Mouse (Mus musculus): ENCODE data around the gene Brd1. TPM values are rescaled to one million over a fixed set of nuclear protein-coding genes. Genes with fewer than 3 reads are reported as not detected.
A peak's percentile ranks its signal among the peaks of the same experiment; 100 is the strongest.
"Not testable (repeated sequence)": the region's sequence is repeated elsewhere in the genome, so short reads cannot be mapped to it uniquely, and the experiment has no call there.

The Brd1 gene
- total RNA-seq (2017) = 59.4 and 63.7 TPM in 2 replicates

DNA sequence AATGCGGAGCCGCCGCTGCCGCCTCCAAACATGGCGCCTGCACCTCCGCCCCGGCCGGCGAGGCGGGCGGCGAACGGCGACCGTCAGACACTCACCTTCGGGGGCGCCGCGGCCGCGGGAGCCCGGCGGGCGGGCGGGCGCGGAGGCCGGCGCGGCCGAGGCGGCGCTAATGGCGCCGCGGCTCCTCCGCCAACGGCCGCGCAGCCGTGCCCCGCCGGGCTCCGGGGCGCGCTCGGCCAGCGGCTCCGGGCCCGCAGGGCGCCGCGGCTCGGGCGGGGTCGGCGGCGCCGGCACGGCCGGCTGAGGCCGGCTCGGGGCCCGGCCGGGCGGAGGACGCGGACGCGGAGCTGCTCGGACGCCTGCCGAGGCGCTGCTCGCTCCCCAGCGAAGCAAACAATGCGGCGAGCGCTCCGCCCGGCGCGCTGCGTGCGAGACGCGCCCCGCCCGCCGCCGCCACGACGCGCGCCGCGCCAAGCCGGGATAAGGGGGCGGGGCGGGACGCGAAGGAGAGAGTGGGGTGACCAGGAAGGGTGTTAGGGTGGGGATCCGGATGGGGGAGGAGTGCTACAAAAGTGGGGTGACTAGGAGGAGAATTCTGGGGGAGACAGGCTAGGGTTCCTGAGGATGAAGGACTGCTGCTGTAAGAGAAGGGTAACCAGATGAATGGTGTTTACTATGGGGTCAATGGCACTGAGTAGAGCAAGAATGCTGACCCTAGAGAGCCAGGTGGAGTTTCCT lies at the start of gene Brd1:
Gene Brd1 (minus strand): TSS at position 400 of the 738 bp plus-strand sequence.
- peak; percentile 49 for ATAC-seq (replicated peaks; ENCODE audit: low read depth, poor library complexity, severe bottlenecking)

DNA sequence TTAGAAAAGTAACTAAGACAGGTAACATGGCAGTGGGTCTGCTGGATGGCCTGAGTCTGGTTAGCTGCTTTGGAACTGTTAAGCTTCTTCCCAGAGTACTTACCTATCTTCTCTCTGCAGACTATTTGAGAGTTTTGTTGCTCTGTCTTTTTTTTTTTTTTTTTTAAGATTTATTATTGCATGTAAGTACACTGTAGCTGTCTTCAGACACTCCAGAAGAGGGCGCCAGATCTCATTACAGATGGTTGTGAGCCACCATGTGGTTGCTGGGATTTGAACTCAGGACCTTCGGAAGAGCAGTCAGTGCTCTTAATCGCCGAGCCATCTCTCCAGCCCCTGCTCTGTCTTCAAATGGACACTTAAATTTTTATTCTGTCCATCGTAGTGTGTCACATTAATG lies 40.6 kb upstream of the Brd1 start:
- not testable (repeated sequence) for ATAC-seq (replicated peaks; ENCODE audit: low read depth, poor library complexity, severe bottlenecking)

DNA sequence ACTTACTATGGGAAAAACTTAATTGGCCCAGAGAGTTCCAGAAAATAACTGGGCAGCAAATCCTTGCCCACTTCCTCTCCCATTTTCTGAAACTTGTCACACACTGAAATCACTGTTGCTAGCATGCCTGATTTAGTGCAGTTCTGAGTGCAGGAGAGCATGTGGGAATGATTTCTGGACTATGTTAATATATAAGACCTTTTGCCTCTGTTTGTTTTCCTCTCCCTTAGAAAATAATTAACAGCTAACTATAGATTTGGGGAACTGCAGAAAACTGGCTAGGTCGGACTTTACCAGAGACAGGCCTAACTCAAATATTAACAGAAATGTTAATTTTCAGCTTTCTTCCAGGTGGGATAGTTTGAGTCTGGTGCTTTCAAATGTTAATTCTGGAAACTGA lies 34.5 kb upstream of the Brd1 start:
- ATAC-seq (replicated peaks; ENCODE audit: low read depth, poor library complexity, severe bottlenecking) = no peak

DNA sequence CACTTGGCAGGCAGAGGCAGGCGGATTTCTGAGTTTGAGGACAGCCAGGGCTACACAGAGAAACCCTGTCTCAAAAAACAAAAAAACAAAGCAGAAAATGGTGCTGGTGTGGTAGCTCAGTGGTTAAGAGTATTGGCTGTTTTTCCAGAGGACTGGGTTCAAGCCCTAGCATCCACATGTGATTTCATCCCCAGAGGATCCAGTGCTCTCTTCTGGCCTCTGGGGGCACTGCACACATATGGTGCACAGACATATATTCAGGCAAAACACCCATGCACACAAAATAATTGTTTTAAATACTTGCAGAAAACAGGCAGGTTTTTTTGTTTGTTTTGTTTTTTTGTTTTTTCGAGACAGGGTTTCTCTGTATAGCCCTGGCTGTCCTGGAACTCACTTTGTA lies 32.1 kb upstream of the Brd1 start:
- not testable (repeated sequence) for ATAC-seq (replicated peaks; ENCODE audit: low read depth, poor library complexity, severe bottlenecking)

DNA sequence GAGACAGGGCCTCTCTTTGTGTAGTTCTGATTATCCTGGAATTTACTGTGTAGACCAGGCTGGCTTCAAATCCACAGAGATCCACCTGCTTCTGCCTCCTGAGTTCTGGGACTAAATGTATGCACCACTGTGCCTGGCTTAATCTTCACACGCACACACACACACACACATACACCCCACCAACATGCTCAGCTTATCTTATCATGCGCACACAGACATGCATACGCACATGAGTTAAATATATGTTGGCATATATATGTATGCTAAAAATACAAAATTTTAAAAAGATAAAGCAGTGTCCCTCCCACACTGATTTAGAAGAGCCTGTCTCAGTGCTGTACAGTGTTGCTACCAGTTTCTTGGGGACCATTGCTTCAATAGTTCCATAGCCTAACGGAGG lies 27.5 kb upstream of the Brd1 start:
- 0 out of 2 replicates have a peak, but pooled peaks have one; percentile 32 for ATAC-seq (replicated peaks; ENCODE audit: low read depth, poor library complexity, severe bottlenecking)

DNA sequence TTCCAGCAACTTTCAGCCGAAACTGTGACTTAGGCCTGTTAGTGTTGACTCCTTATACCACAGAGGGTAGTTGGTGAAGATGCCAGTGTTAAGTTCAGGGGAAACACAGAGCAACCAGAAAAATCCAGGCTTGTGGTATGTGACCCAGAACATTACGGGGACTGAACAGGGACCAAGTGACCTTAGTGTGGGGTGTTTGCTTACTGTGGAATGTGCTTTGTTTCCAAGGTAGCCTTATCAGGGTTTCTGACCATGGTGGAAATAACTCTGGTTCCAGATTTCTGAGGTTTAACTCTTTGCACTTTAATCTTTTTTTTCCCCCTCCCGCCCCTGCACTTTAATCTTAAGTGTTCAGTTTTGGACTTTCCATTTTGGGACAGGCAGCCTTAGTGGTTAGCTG lies 24.0 kb upstream of the Brd1 start:
- ATAC-seq (replicated peaks; ENCODE audit: low read depth, poor library complexity, severe bottlenecking) = no peak

DNA sequence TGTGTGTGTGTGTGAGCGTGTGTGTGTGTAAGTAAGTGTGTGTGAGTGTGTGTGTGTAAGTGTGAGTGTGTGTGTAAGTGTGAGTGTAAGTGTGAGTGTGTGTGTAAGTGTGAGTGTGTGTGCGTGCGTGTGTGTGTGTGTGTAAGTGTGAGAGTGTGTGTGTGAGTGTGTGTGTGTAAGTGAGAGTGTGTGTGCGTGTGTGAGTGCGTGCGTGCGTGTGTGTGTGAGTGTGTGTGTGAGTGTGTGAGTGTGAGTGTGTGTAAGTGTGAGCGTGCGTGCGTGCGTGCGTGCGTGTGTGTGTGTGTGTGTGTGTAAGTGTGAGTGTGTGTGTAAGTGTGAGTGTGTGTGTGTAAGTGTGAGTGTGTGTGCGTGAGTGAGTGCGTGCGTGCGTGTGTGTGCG lies 21.7 kb upstream of the Brd1 start:
- ATAC-seq (replicated peaks; ENCODE audit: low read depth, poor library complexity, severe bottlenecking) = no peak

DNA sequence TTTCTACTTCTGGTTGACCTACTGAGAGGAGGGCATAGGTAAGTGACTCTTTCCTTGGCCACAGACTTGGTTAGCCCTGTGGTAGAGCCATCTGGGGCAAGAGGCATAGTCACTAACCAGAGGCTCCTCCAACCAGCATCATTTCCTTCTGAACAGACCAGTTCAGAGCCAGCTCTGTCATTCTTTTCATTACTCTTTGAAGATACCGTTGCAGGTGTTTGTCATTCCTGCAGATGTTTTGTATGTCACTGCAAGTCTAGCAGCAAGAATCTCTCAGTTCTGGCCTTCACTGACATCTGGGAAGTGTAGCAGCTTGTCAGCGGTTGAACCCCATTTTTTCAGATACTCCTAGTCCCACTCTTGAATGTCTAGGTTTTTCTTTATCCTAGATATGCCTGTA lies 20.9 kb upstream of the Brd1 start:
- no peak for ATAC-seq (replicated peaks; ENCODE audit: low read depth, poor library complexity, severe bottlenecking)

DNA sequence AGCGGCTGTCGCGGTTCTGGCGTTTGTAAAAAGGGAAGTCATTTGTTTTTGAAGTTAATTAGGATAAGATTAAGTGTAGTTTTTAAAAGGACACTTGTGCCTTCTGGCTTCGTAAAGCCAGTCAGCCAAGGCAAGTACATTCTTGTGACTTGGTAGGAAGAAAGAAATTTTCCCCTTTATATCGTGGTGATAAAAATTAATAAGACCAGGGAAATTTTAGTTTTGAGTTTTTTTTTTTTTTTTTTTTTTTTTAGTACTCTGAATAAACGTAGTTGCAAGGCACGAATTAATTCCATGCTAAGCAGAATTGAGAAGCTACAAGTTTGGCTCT lies 18.3 kb upstream of the Brd1 start:
- no peak for ATAC-seq (replicated peaks; ENCODE audit: low read depth, poor library complexity, severe bottlenecking)

DNA sequence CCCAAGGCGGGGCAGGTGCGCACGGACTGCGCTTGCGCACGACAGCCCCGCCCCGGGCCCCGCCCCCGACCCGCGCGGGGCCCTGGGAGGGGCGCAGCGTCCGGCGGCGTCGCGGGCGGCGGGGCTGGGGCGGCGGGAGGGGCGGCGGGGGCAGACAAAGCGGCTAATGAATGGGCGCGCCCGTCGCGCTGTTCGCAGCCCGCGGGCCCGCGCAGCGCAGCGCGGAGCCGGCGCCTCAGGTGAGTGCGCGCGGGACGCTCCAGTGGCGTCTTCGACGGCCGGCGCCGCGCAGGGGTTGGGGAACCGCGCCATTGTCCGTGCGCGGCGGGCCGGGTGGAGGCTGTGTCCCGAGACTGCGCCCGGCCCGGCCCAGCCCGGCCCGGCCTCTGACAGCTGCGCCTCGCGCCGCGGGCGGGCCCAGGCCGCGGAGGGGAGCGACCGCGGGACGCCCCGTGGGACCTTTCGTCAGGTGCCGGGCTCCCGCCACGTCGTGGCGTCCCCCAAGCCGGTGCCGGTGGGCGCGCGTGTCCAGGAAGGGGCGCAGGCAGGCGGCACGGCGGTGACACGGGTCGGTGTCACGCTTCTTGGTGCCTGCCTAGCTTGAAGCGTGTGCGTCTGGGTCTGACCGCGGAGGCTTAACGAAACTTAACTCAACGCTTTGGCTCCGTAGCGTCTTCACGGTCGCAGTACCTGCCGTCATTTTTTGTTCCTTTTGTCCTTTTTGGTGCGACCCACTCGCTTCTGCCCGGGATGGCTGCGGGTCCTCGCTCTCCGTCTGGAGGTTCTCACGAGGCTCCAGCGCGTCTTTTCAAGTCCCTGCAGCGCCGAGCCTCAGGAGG lies 17.8 kb upstream of the Brd1 start, which contains the start of gene Zbed4:
Gene Zbed4 (plus strand): TSS at position 97 of the 839 bp plus-strand sequence.
- peak; percentile 27 for ATAC-seq (replicated peaks; ENCODE audit: low read depth, poor library complexity, severe bottlenecking)

DNA sequence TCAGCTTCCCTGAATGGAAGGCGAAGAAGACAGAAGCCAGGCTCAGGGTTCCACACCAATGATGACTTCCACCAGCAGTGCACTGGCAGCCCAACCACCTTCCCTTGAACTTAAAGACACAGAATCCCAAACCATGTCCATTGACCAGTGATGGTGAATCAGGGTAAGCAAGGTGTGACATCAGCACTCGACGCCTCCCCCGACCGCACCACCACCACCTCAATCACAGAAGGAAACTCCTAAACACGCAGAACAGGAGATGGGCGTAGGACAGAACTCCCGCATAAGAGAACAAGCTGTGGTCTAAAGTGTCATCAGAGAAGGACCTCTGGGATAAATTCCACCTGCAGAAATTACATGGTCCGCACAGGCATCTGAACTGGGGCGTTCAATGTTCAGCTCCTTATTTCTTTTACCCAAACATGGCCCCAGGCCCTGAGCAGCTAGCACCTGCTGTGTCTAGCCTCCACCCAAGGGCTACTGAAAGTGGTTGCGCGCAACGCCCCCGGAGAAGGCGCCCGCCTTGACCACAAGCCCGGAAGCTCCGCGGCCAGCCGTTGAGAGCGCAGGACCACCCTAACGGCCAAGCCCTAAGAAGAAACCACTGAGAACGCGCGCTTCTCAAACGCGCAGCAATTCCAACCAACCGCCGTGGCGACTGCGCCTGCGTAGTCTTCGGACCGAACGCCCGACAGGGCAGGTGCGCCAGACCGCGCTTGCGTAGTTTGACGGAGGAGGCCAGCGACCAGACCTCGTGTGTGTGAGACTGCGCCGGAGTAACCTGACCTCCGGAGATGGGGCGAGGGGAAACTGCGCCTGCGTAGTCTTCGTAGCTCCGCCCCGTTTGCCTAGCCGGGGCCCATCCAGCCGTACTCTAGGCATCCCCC lies 16.9 kb upstream of the Brd1 start:
- peak; percentile 87 for ATAC-seq (replicated peaks; ENCODE audit: low read depth, poor library complexity, severe bottlenecking)

DNA sequence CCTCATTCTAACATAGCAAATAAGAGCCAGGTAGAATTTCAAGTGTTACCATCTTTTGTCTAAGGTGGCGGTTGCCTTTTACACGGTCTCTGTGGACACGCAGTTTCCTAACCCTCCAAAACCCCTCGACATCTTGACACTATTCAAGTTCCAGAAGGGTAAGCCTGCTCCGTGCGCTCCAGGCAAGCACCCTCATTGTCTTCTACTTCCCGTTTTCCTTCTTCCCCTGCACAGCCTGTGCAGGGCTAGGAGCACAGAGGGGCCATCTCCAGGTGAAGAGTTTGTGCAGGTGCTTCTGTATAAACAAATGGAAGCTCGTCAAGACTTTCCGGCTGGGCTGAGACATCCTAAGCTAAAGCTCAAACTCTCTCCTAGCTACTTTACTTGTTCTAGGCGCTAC lies 16.0 kb upstream of the Brd1 start:
- ATAC-seq (replicated peaks; ENCODE audit: low read depth, poor library complexity, severe bottlenecking) = no peak

DNA sequence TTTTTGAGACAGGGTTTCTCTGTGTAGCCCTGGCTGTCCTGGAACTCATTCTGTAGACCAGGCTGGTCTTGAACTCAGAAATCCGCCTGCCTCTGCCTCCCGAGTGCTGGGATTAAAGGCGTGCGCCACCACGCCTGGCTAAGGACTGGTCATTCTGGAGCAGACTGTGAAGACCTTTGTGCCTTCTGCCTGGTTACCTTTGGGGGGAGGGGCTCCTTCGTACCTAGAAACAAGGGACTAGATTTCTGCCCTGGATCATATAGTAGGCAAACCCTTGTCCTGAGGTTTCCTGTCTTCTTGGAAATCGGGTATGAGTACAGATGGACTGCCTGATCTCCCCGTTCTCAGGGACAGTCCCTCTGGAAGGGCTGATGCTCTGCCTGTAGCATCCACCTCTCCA lies 15.6 kb upstream of the Brd1 start:
- ATAC-seq (replicated peaks; ENCODE audit: low read depth, poor library complexity, severe bottlenecking) = not testable (repeated sequence)

DNA sequence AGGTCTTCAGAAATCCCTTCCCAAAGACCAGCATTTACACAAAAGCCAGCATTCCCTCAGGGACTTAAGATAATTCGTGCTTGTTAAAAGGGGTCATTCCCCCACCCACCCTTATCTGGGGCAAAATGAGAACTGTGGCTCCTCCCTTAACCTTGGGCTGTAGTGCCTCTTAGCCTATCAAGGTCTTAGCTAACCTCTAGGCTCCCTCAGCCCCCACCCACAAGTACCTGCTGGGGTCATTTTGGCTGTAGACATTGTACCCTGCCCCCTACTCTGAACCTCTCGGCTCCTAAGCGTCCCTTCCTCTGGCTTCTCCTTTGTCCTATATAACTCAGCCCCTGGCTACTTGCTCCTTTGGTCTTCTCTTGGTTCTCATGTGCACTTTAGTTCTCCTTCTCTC lies 11.9 kb upstream of the Brd1 start:
- ATAC-seq (replicated peaks; ENCODE audit: low read depth, poor library complexity, severe bottlenecking) = no peak

DNA sequence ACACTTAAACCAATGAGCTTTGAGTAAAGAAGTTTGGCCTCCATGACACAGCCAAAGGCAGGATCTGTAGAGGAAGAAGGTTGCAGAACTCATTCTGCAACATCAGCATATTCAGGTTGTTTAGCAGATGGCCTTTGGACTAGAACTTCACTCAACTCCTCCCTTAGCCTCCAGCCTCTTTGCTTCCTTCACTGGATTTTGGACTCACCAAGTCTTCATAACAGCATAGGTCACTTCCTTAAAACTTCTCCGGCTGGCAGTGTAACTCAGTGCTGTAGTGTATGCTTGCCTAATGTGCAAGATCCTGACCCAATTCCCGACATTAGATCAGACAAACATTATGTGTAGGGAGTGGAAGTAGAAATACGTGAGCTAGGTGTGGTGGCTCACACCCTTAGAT lies 11.3 kb upstream of the Brd1 start:
- ATAC-seq (replicated peaks; ENCODE audit: low read depth, poor library complexity, severe bottlenecking) = peak; percentile 19; the same call in 1 of the 2 replicates

DNA sequence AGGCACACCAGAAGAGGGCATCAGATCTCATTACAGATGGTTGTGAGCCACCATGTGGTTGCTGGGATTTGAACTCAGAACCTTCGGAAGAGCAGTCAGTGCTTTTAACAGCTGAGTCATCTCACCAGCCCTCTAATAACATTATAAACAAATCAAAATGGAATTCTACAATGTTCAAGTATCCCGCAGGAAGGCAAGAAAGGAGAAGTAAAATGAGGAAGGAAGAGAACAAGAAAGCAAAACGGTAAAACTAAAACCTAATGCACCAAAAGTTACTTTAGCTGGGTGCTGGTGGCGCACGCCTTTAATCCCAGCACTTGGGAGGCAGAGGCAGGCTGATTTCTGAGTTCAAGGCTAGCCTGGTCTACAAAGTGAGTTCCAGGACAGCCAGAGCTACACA lies 9.3 kb upstream of the Brd1 start:
- peak; percentile 73 for ATAC-seq (replicated peaks; ENCODE audit: low read depth, poor library complexity, severe bottlenecking)

DNA sequence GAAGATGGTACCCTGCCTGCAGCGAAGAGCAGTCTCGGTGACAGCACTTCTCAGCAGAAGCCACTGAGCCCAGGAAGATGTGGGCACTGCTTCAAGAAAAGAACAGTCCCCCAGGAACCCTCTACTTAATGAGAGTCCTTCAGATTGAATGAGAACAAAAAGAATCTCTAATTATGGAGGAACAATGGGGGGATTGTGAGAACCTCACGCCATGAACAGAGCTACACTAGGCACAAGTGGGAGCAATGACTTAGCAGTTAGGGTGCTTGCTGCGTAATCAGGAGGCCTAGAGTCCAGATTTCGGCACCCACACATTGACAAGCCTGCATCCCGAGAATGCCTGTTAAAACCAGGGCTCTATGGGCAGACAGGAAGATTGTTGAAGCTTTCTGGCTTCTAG lies 7.3 kb upstream of the Brd1 start:
- no peak for ATAC-seq (replicated peaks; ENCODE audit: low read depth, poor library complexity, severe bottlenecking)

DNA sequence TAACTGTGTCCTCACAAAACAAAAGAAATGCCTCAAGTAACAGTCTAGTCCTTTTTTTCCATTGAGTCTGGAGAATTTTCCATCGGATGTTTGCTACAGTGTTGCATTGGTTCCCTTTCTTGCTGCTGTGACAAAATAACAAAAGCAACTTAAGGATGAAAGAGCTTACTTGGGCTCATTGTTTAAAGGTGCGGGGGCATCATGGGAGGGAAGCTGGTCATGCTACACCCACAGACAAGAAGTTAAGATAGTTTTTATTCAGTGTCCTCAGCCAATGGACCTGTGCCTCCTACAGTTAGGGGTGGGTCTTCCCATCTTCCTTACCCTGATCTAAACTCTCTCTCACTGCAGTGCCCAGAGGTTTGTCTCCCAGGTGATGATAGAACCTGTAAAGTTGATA lies 4.4 kb upstream of the Brd1 start:
- no peak for ATAC-seq (replicated peaks; ENCODE audit: low read depth, poor library complexity, severe bottlenecking)

DNA sequence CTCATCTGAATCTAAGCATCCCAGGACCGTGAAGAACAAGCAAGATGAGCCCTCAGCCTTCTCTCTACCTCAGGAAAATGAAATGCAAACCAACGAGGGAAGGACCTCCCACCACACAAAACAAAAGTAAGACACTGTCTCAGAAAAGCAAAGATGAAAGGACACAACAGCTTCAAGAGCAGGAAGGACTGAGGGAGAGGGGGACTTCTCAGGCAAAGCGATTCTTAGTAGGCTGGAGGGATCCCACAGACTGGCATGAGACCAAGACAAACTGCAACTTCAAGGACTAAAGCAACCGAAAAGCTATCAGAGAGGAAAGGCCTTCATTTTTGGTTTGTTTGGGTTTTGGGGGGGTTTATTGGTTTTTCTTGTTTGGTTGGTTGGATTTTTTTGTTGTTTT lies 2.1 kb upstream of the Brd1 start:
- ATAC-seq (replicated peaks; ENCODE audit: low read depth, poor library complexity, severe bottlenecking) = no peak

DNA sequence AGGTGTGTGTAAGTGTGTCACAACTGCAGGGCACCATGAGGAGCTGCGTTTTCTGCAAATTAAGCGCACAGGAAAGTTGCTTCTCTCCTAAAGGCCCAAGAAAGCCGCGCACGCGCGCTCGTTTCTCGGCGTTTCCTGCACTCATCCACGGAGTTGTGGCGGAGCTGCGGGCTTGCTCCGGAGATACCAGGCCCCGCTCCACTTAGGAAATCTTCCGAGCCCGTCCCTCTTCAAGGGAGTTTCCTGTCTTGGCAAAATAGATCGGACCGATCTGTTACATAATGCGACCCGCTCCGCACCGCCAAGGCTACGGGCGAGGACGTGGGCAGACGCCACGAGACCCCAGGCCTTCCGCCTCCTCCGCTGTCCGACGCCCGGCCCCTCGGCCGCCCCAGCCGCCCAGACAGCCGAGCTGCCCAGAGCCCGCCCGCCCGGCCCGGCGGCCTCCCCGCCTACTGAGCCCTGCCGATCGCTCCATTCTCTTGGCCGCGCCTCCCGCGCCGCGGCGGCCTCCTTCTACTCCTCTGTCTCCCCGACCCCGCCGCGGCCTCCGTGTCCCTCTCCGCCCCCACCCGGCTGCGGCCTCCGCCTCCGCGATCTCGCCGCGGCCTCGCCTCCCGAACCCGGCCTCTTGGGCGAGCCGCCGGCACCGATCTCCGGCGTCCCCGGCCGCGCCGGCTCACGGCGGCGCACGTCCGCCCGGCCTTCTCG lies 837 bp downstream of the Brd1 start:
- ATAC-seq (replicated peaks; ENCODE audit: low read depth, poor library complexity, severe bottlenecking) = peak; percentile 36

Measured in common myeloid progenitor, adult 5-6 weeks (primary cell).